Mouse (Mus musculus): ENCODE measurements around the gene Fam45a.
A peak's percentile ranks its signal among the peaks of the same experiment; 100 is the strongest.

DNA sequence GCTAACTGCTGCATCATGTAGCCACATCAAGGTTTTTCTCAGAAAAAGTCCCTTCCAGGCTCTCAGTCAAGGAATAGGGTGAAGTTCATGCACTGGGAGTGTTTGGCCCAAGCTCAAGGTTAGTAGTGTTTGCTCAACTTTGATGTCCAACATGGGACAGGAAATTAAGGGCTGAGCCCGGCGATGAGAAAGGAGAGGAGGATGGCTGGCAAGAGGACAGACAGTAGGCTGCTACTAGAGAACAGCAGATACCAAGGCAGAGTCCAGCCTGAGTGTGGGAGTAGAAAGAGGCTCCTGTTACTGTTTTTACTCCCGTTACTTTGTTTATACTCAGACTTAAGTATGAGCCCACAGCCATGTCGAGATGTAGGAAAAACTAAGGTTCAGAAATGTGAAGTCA is 62.1 kb downstream of the Fam45a start:
- TF ChIP-seq JUN (IDR thresholded peaks at IDR 0.05; ENCODE audit: insufficient read depth, low read depth, low read length), result no peak
- TF ChIP-seq RAD21 (IDR thresholded peaks at IDR 0.05; ENCODE audit: low read depth, low read length), result no peak
- TF ChIP-seq POLR2A (IDR thresholded peaks at IDR 0.05; ENCODE audit: low read depth, low read length), result no peak
- TF ChIP-seq CHD2 (IDR thresholded peaks at IDR 0.05; ENCODE audit: low read length), result 0 out of 2 replicates have a peak, but pooled peaks have one; percentile 2
- TF ChIP-seq CTCF (conservative IDR thresholded peaks at IDR 0.05 in 1 of 2, IDR thresholded peaks at IDR 0.05 in 1 of 2; ENCODE audit: low read depth in 2 of 2, low read length in 2 of 2), result no peak
- TF ChIP-seq UBTF (IDR thresholded peaks at IDR 0.05; ENCODE audit: low read depth, low read length), result no peak

Measured in CH12.LX (cell line).